Mouse (Mus musculus): ENCODE measurements around the gene Prkn. TPM values are rescaled to one million over a fixed set of nuclear protein-coding genes. Genes with fewer than 3 reads are reported as not detected.
A peak's percentile ranks its signal among the peaks of the same experiment; 100 is the strongest.

Prkn gene
- total RNA-seq, 2 experiments from 2014 or later = 15.1 to 16.9 TPM

GRCm38 (mm10) chr17:11420839-11421238 is 580.7 kb downstream of the Prkn start:
- intact Hi-C loops (cut with DNase I) = no loop called here
- DNase-seq (ENCODE audit: extremely low spot score in 1 of 2, low spot score in 2 of 2) = peak in 1 of 2 experiments; percentile 19

DNA sequence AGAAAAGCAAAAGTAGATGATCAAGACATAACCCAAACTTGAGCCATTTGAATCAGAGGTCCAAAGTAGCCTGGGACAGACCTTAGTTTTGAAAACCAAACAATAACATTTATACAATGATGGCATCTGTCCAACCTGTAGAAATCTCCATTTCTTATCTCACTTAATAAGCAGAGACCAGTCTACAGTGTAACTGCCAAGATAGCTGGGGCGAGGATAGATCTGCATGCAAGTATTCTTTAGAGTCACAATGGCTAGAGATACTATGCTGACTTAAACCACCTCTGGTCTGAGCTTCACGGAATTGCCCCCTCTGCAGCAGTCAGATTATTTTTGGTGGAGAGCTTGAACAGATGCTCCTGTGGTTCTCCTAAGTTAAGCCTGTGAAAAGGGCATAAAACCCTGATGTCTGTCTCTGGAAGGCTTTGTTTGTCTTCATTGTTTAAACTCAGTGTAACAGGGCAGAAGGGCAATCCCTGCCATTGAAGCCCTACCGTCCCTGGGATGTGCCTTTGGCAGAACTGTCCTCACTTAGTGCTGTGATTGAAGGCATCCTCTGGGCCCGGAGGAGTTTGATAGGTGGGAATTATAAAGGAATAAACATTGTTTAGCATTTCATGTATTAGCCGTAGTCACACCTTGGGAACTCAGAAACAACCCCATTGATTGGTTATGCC is 581.2 kb downstream of the Prkn start:
- intact Hi-C loops (cut with DNase I) = no loop called here
- DNase-seq (ENCODE audit: extremely low spot score in 1 of 2, low spot score in 2 of 2) = no peak

GRCm38 (mm10) chr17:11431323-11431722 is 591.1 kb downstream of the Prkn start:
- intact Hi-C loops (cut with DNase I) = no loop called here
- DNase-seq (ENCODE audit: extremely low spot score in 1 of 2, low spot score in 2 of 2) = no peak

- no peak for DNase-seq (ENCODE audit: extremely low spot score in 1 of 2, low spot score in 2 of 2)
- intact Hi-C loops (cut with DNase I) = no loop called here
Observed at GRCm38 (mm10) chr17:11432593-11432992, 592.4 kb downstream of the Prkn start.

DNA sequence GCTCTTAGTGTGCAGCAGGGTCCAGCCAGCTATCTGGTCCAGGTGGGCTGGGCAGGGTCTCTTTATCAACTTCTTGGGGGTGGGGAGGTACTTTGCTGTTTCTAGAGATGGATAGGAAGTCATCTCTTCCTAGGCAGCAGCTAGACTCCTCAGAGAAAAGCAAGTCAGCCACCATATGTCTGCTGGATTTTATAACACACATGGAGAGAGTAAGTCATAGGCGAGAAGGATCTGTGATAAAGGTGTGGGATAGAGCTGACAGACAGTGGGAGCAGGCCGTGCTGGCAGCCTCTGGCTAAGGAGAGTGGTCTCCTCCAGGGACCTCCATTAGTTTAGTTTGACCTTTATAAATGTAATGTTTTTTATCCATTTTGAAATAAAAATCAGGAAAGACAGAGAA is 622.5 kb downstream of the Prkn start:
- no peak for DNase-seq (ENCODE audit: extremely low spot score in 1 of 2, low spot score in 2 of 2)
- intact Hi-C loops (cut with DNase I) = no loop called here

- DNase-seq (ENCODE audit: extremely low spot score in 1 of 2, low spot score in 2 of 2) = no peak
Observed at GRCm38 (mm10) chr17:11466095-11466494, 625.9 kb downstream of the Prkn start.

GRCm38 (mm10) chr17:11468624-11469023 is 628.4 kb downstream of the Prkn start:
- no peak for DNase-seq (ENCODE audit: extremely low spot score in 1 of 2, low spot score in 2 of 2)

More at GRCm38 (mm10) chr17:11466095-11466494, 625.9 kb downstream of the Prkn start:
- intact Hi-C loops (cut with DNase I) = no loop called here

DNA sequence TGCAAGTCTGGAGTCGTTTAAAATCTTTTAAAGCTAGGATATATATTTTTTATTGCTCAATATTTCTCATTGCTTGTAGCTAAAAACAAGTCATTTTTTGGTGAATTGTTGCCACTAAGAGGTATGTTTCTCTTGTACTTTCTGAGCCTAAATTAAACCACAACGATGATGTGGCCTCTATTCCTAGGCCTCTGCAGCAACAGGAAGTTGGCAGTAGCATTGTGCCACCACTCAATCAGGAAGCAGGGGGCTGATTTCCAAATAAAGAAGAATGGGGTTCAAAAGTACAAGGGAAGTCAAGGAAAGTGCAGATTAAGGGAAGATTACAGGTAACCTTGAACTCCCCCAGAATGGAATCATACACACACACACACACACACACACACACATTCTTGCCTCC is 642.8 kb downstream of the Prkn start:
- DNase-seq (ENCODE audit: extremely low spot score in 1 of 2, low spot score in 2 of 2) = no peak
- intact Hi-C loops (cut with DNase I) = no loop called here

More at GRCm38 (mm10) chr17:11468624-11469023, 628.4 kb downstream of the Prkn start:
- intact Hi-C loops (cut with DNase I) = no loop called here

- DNase-seq (ENCODE audit: extremely low spot score in 1 of 2, low spot score in 2 of 2) = no peak
- intact Hi-C loops (cut with DNase I) = no loop called here
Observed at GRCm38 (mm10) chr17:11490051-11490450, 649.9 kb downstream of the Prkn start.

DNA sequence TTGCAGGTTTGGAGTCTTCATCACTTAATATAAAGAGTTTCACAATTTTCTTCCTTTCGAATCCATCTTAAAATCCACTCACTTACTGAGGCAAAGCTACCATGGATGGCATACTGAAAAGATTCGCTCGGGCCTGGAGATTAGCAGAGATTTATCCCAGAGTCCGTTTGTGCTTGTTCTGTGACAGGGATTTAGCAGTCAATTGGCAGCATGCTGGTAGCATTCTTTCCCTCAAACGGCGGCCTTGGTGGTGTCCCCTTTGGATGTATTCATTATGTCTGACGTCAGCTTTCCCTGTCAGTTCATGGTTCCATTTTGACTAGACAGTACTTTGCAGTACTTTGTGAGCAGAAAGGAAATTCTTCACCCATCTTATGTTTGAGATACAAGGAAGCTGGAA is 662.4 kb downstream of the Prkn start:
- intact Hi-C loops (cut with DNase I) = no loop called here
- no peak for DNase-seq (ENCODE audit: extremely low spot score in 1 of 2, low spot score in 2 of 2)

DNA sequence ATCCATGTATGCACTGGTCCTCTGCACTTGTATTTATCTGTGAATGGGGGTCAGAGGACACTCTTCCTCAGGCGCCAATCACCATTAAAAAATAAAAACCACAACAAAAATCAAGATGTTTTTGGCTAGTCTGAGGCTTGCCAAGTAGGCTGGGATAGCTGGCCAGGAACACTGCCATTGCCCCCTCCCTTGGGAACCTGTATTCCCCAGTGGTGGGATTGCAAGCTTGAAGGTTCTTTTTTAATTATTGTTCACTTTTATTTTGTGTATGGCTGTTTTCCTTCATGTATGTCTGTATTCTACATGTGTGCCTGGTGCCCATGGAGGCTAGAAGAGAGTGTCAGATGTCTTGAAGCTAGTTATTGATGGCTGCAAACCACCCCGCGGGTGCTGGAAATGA is 664.3 kb downstream of the Prkn start:
- intact Hi-C loops (cut with DNase I) = no loop called here
- no peak for DNase-seq (ENCODE audit: extremely low spot score in 1 of 2, low spot score in 2 of 2)

DNA sequence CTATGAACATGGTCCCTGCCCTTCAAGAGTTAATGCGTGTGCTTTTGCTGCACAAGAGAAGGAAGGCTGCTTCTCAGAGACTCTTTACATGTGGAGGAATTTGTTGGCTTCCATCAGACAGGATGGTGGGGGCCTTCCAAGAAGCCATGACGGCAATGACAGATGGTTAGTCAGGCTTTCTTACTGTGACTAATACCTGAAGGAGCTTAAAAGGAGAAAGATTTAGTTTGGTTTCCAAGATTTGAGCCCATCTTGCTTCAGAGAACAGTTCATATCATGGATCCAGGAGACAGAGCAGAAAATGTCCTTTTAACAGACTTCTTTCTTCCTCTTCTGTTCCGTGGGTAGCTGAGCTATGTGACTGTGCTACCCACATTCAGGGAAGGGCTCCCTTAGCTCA is 666.9 kb downstream of the Prkn start:
- DNase-seq (ENCODE audit: extremely low spot score in 1 of 2, low spot score in 2 of 2) = no peak
- intact Hi-C loops (cut with DNase I) = no loop called here

DNA sequence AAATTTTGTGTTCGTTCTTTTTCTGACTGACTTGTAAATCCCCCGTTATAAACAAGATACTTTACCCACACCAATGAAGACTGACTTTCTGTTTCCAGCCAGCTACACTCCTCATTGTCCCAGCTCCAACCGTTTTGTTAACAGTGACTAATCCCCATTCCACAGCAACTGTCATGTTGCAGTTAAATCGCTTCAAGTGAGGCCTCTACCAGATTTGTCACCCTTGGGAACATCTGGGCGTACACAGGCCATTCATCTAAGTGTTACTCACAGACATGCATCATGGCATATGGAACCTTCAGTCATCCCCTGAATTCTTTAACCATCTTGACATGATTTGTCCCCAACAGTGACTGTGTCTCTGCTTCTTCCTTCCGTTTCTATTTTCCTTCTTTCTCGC is 669.9 kb downstream of the Prkn start:
- DNase-seq (ENCODE audit: extremely low spot score in 1 of 2, low spot score in 2 of 2) = no peak
- intact Hi-C loops (cut with DNase I) = no loop called here

- DNase-seq (ENCODE audit: extremely low spot score in 1 of 2, low spot score in 2 of 2) = no peak
- intact Hi-C loops (cut with DNase I) = no loop called here
Observed at GRCm38 (mm10) chr17:11514032-11514761, 674.0 kb downstream of the Prkn start.

DNA sequence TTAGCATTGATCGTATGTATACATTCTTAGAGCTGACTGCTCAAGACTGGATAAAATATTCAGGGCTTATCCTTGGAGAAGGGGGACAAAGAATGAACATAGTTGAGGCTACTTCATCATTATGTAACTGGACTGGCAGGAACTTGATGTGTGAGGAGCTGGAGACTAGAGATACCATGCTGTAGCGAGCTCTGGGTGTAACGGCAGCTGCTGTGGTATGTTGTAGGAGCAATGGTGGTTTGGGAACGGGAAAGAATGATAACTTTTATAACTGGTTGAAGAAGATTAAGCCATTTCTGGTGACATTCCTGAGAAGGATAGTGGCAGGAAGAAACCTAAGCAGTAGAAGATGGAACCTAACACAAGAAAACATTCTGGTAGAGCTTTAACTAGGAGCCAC is 675.4 kb downstream of the Prkn start:
- intact Hi-C loops (cut with DNase I) = no loop called here
- no peak for DNase-seq (ENCODE audit: extremely low spot score in 1 of 2, low spot score in 2 of 2)

- DNase-seq (ENCODE audit: extremely low spot score in 1 of 2, low spot score in 2 of 2) = peak in 1 of 2 experiments; percentile 26
- intact Hi-C loops (cut with DNase I) = no loop called here
Observed at GRCm38 (mm10) chr17:11516165-11516564, 676.0 kb downstream of the Prkn start.

GRCm38 (mm10) chr17:11532066-11532465 is 691.9 kb downstream of the Prkn start:
- DNase-seq (ENCODE audit: extremely low spot score in 1 of 2, low spot score in 2 of 2) = no peak
- intact Hi-C loops (cut with DNase I) = no loop called here

- intact Hi-C loops (cut with DNase I) = no loop called here
- no peak for DNase-seq (ENCODE audit: extremely low spot score in 1 of 2, low spot score in 2 of 2)
Observed at GRCm38 (mm10) chr17:11532748-11533147, 692.6 kb downstream of the Prkn start.

DNA sequence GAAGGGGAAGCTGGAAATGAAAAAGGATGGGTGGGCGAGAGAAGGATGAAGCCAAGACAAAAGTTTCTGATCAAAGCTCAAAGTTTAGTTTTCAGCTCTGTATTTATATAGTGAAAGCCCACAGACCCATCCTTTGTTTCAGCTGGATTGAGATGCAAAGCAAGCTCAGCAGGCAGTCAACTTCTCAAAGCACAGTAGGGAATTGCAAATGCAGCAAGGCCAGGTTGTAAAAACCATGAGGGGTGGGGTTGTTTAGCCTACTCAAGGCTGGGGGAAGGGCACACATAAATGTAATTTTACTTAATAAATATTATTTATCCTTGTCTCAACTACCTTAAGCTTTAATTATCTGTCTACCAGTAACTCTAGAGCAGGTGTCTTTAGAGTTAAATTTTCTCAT is 693.7 kb downstream of the Prkn start:
- DNase-seq (ENCODE audit: extremely low spot score in 1 of 2, low spot score in 2 of 2) = no peak
- intact Hi-C loops (cut with DNase I) = no loop called here

- intact Hi-C loops (cut with DNase I) = no loop called here
- DNase-seq (ENCODE audit: extremely low spot score in 1 of 2, low spot score in 2 of 2) = no peak
Observed at GRCm38 (mm10) chr17:11538826-11539225, 698.6 kb downstream of the Prkn start.
